Mouse (Mus musculus): Measurements from ENCODE around the gene Atf7ip.

GRCm38 (mm10) chr6:136497744-136498143 lies 8.2 kb upstream of the Atf7ip start:
- TF ChIP-seq CTCF (IDR thresholded peaks at IDR 0.05; ENCODE audit: low read depth), result no peak
- no peak for TF ChIP-seq EP300 (IDR thresholded peaks at IDR 0.05; ENCODE audit: low read depth)
